Mouse (Mus musculus) testis, postnatal 10 days (tissue): ENCODE measurements around the gene Hip1.

Experiments
- DNase-seq: peaks from one replicate; pipeline ENCODE4 v3.0.0; 2021; ENCODE audit warnings: low spot score

Hip1 gene

GRCm38 (mm10) chr5:135531306-135531845, 13.5 kb downstream of the Hip1 start:
- no peak for DNase-seq

- DNase-seq, result no peak
Measured at GRCm38 (mm10) chr5:135529964-135530363, 15.0 kb downstream of the Hip1 start.

- DNase-seq, result no peak
Measured at GRCm38 (mm10) chr5:135529310-135529709, 15.6 kb downstream of the Hip1 start.

GRCm38 (mm10) chr5:135527986-135528385, 16.9 kb downstream of the Hip1 start:
- DNase-seq, result no peak

GRCm38 (mm10) chr5:135524660-135525560, 20.0 kb downstream of the Hip1 start:
- DNase-seq, result no peak

- no peak for DNase-seq
Measured at GRCm38 (mm10) chr5:135524087-135524486, 20.8 kb downstream of the Hip1 start.

GRCm38 (mm10) chr5:135522111-135522722, 22.7 kb downstream of the Hip1 start:
- no peak for DNase-seq

- no peak for DNase-seq
Measured at GRCm38 (mm10) chr5:135517348-135517883, 27.5 kb downstream of the Hip1 start.

GRCm38 (mm10) chr5:135513131-135513530, 31.8 kb downstream of the Hip1 start:
- DNase-seq, result no peak

GRCm38 (mm10) chr5:135511105-135511504, 33.8 kb downstream of the Hip1 start:
- no peak for DNase-seq

- no peak for DNase-seq
Measured at GRCm38 (mm10) chr5:135508284-135508683, 36.6 kb downstream of the Hip1 start.

GRCm38 (mm10) chr5:135507561-135508273, 37.2 kb downstream of the Hip1 start:
- no peak for DNase-seq

- no peak for DNase-seq
Measured at GRCm38 (mm10) chr5:135505442-135505841, 39.5 kb downstream of the Hip1 start.

- DNase-seq, result no peak
Measured at GRCm38 (mm10) chr5:135502931-135503330, 42.0 kb downstream of the Hip1 start.

GRCm38 (mm10) chr5:135502027-135502426, 42.9 kb downstream of the Hip1 start:
- no peak for DNase-seq

- no peak for DNase-seq
Measured at GRCm38 (mm10) chr5:135498914-135499313, 46.0 kb downstream of the Hip1 start.

- no peak for DNase-seq
Measured at GRCm38 (mm10) chr5:135497347-135497955, 47.5 kb downstream of the Hip1 start.

- no peak for DNase-seq
Measured at GRCm38 (mm10) chr5:135496489-135496888, 48.4 kb downstream of the Hip1 start.

GRCm38 (mm10) chr5:135495471-135495870, 49.4 kb downstream of the Hip1 start:
- no peak for DNase-seq

GRCm38 (mm10) chr5:135494183-135494910, 50.6 kb downstream of the Hip1 start:
- DNase-seq, result peak; percentile 69

- no peak for DNase-seq
Measured at GRCm38 (mm10) chr5:135493095-135493494, 51.8 kb downstream of the Hip1 start.
